Mouse (Mus musculus): ENCODE measurements around the gene Ovol2.
A peak's percentile ranks its signal among the peaks of the same experiment; 100 is the strongest.
"Not testable (repeated sequence)": the region's sequence is repeated elsewhere in the genome, so short reads cannot be mapped to it uniquely, and the experiment has no call there.

The Ovol2 gene

DNA sequence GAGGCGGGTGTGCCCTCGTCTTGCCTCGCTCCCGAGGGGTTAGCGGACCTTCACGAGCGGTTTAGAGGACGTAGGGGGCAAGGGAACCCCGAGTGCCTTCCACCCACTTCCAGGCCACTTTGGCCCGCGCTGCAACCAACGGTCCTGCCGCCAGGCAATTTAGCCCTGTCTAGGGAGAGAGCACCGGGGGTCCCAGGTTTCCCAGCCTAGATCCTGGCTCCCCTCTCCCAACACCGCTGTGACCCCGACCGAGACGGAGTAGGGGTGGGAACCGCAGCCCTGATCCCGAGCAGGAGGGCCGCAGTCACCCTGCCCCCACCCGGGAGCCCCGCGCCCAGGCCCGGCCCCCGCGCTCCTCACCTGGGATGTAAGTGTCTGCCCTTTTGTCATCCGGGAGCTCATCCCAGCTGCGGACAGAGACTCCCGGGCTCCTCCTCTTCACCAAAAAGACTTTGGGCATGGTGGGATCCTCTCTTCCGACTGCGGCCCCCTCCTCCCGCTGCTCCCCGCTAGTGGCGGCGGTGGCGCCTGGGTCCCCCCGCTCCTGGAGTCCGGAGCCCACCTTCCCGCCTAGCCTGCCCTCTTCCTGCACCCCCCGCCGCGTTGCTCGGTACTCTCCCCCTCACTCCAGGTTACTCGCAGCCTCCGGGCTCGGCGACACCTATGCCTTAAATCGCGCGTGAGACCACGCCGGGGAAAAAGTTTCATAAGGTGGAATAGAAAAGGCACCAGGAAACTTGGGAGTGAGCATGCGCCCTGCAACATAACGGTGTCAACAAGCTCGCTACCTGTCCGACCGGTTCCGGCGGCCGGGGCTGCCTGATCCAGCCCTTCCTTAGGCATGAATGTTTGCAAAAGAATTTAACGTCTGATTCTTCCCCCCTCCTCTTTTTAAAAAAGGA lies at the start of gene Ovol2:
TSS of gene Ovol2 (minus strand) at position 746 of the 902 bp plus-strand sequence.
- DNase-seq = peak; percentile 76

DNA sequence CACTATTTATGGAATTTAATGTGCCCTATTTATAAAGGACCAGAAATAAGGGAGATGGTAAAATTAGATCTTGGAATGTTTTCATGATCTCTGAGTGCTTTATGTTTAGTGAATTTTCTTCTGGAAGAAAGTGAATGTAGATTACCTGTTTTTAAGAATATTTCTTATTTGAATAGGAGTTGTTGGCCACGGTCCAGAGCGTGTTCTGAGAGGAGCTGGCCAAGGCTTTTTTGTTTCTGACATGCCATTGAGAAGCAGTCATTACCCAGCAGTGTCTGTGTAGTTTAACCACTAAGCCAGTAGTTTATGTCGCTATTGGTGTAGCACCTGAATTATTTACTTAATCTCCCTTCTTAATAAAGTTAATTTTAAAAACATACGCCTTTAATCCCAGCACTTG lies 49.8 kb upstream of the Ovol2 start:
- DNase-seq = no peak

DNA sequence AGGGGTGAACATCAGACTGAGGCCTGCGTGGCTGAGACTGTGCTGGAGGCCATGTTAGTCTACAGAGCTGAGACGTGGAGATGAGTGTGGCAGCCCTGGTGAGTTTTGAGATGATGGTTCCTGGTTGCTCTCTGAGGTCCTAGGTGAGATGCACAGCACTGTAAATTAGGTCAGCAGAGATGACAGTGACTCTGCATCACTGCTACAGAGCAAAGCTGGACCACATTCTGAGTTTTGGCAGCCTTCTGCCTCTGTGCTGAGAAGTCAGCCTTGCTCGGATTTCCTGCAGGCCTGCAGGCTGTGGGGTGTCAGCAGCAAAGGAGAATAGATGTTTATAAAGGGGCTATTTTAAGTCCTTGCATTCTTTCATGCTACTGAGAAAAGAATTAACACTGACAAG lies 49.3 kb upstream of the Ovol2 start:
- no peak for DNase-seq

DNA sequence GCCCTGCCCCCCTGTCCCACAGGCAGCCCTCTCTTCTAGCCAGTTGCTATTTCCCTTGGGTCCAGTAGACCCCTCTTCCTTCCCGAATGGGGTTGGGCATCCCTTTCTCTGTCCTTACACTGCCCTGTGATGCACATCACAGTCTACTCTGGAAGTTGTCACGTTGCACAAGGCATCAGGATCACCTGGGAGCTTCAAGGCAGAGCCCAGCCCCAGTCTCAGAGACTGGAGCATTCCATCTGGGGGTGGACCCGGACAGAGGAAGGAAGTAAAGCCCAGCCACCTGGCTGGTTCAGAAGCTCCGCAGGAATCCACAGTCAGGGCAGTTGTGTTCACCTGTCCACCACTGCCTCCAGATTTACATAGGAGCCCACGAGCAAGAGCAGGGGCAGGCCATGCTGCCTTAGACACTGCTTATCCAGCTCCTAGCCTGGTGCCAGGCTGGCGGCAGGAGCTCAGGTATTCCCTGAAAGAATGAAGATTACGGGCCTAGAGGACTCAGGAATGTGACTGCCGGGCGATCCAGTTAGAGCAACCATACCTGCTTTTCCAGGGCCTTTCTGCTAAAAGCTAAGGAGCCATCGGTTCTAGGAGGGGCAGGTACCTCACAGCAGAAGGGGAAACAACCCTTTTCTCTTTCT lies 43.2 kb upstream of the Ovol2 start:
- no peak for DNase-seq

GRCm38 (mm10) chr2:144373063-144373462 lies 41.1 kb upstream of the Ovol2 start:
- DNase-seq = no peak

GRCm38 (mm10) chr2:144371566-144371965 lies 39.6 kb upstream of the Ovol2 start:
- DNase-seq = peak; percentile 7

DNA sequence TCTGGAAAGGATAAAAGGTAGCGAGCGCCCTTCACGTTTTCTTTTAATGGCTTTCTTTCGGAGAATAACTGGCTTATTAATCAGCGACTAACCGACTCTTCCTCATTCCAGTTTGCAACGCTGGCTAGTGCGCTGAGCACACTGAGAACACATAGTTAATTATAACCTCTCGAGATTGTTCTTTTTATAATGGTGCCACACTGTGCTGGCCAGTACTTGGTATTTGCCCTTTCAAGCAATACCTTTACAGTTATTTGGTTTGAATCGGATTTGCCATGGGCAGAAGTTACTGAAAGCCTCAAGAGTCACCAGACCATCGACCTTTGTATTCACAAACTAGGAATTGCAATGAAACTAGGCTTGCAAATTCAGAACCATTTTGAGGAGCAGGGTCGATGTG lies 37.6 kb upstream of the Ovol2 start:
- peak; percentile 39 for DNase-seq

GRCm38 (mm10) chr2:144369020-144369421 lies 37.1 kb upstream of the Ovol2 start:
- DNase-seq = no peak

GRCm38 (mm10) chr2:144368400-144369019 lies 36.6 kb upstream of the Ovol2 start, which contains the start of the genes Kat14 and Pet117:
TSS of gene Kat14 (plus strand) at chr2:144368983.
TSS of gene Pet117 (plus strand) at chr2:144368996.
- peak; percentile 96 for DNase-seq

DNA sequence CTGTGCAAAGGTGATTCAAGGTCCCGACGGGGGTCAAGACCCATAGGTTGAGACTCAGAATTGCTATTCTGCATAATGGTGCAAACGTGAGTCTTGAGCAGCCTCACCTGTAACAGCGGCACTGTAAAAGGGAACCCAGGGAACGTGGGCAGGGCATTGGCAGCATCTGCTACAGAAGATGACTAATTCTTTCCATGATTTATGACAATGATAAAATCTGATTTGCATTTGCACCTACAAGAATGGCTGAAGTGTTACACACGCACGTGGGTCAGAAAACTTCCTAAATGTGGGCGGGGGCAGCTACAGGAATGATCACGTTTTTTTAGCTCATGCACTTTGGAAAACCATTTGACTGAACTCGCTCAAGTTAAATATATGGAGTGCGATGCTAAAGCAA lies 20.9 kb upstream of the Ovol2 start:
- DNase-seq = no peak

GRCm38 (mm10) chr2:144348525-144348924 lies 16.6 kb upstream of the Ovol2 start:
- DNase-seq = no peak

DNA sequence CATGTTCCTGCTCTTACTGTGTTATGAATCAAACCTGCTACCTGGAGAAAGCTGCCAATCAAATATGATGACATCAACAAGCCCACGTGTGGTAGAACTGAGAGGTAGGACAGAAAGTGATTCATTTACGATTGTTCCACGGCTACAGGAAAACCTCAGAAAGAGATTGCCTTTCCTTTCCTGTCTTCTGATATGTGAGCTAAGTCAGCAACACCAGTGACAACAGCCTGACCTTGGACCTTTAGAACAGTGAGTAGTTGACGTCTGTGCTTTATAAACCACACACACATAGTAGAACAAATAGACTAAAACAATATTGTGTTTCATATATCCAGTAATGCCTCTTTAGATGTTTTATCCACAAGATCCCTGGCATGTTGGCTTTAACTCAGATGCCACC lies 11.2 kb upstream of the Ovol2 start:
- no peak for DNase-seq

GRCm38 (mm10) chr2:144338149-144338548 lies 6.2 kb upstream of the Ovol2 start:
- DNase-seq = not testable (repeated sequence)

DNA sequence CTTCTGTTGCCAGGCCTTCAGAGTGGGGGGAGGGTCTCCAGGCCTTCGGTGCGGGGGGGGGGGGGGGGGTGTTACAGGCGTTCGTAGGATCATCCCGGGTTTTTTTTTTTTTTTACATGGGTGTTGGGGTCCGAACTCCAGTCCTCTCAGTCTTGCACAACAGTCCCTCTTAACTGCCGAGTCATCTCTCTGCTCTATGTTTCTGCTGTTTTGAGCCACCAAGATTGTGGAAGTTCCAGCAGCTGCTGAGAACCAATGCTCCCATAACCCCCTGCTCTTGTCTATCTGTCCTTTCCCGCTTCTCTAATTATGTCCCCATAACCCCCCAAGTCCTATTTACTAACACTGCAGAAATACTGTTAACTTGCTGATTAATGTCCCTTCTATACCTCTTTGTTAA lies 5.8 kb upstream of the Ovol2 start:
- DNase-seq = no peak

DNA sequence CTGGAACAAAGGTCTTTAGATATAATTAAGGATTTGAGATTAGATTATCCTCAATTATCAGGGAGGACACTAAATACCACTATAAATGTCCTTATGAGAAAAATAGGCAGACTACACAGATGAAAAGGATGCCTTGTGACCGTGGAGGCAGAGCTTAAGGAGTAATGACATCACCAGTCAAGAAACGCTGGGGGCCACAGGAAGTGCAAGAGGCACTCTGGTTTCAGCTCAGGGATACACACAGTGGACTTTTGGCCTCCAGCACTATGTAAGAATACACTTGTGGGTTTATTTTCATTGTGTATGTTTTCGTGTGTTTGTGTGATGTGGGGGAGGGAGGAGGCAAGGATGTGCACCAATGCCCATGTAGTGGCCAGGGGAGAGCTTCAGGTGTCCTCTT lies 5.3 kb upstream of the Ovol2 start:
- no peak for DNase-seq

- DNase-seq = peak; percentile 23
Observed at GRCm38 (mm10) chr2:144333138-144333842, 1.3 kb upstream of the Ovol2 start.

DNA sequence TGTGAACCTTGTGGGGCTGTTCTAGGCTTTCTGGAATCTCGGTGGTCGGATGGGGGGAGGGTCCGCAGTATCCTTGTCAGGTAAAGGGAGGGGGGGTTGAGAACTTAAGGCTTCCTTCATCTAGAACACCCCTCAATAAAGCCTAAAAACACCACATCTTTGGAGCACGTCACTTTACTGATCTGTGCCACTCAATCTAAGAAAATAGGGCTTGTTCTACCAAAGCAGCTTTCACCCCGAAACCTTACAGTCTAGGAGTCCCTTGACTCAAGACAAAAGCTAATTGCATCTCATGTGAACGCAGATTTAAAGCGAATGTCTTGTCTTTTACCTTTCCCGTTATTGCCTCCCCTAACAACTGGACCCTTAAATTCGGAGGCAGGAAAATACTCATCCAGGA lies 540 bp upstream of the Ovol2 start:
- no peak for DNase-seq

DNA sequence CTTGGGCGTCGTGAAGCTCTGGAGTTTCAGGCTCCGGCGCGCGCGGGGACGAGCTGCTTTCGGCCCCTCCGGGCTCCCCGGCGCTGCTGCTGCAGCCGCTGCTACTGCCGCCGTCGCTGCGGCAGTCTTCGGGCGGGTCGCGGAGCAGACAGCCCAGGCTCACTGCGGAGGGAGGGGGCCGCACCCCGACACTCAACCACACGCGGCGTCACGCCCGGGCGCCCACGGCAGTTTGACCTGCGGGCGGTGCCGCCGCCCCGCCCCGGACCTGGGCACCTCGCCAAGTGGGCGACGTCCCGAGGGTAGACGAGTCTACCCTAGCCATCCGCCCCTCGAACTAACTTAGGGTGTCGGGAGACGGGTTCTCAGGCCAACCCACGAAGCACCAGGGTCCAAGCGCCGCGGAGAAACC lies 980 bp downstream of the Ovol2 start:
- DNase-seq = peak; percentile 40

DNA sequence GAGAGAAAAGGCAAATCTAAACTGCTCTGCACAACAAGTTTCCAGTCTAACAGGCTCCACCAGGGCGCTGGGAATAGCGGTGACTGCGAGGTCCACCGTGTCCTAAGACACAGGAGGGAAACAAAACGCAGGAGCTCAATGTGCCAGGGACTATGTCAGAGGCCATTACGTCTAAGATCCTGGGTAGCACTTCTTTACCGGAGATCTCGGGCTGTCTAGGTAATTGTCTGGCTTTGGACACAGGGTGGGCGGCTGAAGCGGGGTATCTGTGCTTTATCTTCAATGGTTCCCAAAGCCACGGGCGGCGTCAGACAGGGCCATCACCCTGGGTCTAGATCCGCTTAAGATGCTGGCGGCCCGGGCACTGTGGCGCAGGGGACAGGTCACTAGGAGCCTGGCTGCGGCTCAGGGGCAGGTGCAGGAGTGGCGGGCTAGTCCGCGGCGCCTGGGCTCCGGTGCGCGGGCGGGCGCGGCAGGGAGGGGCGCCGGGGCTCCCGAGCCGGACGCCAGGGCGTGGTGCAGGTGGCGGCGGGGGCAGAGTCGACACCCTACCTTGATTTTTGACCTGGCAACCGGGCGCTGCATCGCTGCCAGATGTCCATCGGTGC lies 1.5 kb downstream of the Ovol2 start:
- no peak for DNase-seq

DNA sequence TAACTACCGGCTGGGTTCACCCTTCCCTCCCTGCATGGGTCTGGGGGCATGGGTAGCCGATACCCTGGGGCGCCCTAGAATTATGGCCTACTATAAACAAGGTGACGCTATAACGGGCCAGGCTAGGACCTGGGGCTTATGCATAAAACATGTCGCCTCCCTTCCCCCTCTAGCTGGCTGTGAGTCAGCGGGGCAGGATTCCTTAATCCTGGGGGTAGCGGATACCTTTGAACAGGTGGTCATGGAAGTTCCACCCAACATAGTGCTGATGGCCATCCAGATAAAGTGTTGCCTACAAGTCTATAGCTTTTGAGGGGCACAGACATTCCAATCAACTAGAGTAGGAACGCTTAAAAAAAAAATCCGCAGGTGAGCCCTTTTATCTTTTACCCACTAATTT lies 2.0 kb downstream of the Ovol2 start:
- peak; percentile 24 for DNase-seq

DNA sequence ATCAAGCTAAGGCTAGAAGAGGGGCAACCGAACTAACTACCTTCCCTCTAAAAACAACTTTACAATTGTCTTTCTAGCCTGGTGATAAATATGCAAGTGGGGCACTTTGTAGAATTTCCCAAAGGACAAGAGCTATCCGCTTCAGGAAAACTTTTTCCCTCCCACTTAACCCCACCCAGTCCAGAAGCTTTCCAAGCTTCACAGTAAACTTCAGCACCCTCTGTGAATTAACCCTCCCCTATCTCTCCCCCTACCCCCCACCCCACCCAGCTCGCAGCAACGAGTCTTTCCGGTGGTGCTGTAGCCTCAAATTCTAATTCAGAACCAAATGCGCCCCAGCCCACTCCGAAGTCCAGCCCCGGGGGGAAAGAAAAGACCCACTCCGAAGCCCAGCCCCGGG lies 2.5 kb downstream of the Ovol2 start:
- no peak for DNase-seq

GRCm38 (mm10) chr2:144324218-144324617 lies 7.7 kb downstream of the Ovol2 start:
- DNase-seq = no peak

DNA sequence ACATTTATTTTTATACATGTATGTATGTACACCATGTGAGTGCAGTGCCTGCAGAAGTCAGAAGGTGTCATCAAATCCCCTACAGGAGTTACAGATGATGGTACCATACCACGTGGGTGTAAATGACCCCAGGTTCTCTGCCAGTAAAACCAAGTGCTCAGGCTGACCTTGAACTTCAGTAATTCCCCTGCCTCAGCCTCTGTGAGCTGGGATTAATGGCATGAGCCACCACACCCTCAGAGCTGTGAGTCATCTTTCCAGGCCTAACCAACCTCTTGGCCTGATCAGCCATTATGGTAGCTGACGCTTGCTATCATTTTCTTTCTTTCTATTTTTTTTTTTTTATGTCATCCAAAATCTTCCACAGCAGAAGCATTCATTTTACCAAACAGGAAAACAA lies 20.6 kb downstream of the Ovol2 start:
- no peak for DNase-seq

Measured in kidney, adult 11 months (tissue).